14 mouse cellular contexts compared by ENCODE assay signal in the genomic region with DNA sequence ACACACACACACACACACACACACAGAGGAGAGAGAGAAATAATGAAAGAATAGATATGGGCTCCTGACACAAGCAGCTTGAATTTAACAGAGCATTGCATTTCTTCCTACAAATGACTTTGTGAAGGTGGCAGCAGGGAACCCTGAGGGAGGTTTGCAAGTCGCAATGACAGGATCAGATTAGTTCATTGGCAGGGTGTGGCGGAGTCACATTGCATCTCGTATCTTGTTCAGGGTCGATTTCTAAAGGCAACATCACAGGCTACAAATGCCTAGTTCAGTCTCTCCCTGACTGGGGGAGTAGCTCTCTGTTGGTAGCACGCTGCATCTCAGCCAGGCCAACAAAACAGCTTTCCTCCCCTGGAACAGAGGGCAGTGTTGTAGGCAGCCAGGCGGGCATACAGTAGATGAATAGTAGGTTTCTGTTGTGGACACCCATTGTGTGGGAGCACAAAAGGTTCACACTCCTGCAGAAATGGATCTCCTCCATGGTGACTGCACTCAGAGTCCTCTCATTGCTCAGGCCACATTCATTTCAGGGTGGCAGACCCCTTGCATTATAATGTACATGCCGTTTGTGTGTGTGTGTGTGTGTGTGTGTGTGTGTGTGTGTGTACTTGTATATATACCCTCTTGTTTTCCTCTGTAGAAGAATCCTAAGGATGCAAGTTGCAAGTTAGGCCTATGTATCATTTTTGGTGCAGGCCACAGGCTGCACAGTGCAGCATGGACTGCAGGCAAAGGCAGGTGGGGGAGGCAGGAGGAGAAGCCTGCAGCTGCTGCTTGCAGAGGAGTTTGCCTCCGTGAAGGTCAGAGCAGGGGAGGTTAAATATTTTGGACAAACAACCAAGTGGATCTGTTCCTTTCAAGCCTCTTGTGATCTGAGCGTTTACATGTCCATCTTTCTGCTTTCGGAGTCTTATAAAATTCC. TPM values are rescaled to one million over a fixed set of nuclear protein-coding genes. Genes with fewer than 3 reads are reported as not detected.
DNase-seq lines count a peak whose midpoint lies in the region; ATAC-seq and TF ChIP-seq lines count a peak whose summit lies in the region.
"Had no signal": no experiment of that assay in that cellular context is flagged by ENCODE, and none has a peak within 500 bp of the region (broad histone marks: within the 10 kb centered on the region; RNA-seq: fewer than 3 reads in every experiment).

No protein-coding gene starts in this region.

- H3K27me3 ChIP-seq in kidney, embryonic 16.5 days (ENCODE audit: insufficient read depth, low read length) = no peaks in the 10 kb centered on the region
- H3K27me3 ChIP-seq in forebrain, embryonic 13.5 days = no peaks in the 10 kb centered on the region

- H3K27ac ChIP-seq in kidney, embryonic 16.5 days (ENCODE audit: low read length) = no peak overlapping the region
- H3K27ac ChIP-seq in forebrain, embryonic 13.5 days = no peak overlapping the region
- H3K27ac ChIP-seq: heart, adult 2 months; limb, embryonic 10.5 days had no signal

- no peak for DNase-seq in kidney, adult 11 months
- peak; percentile 62 for DNase-seq in brain, embryonic 14.5 days (ENCODE audit: low read depth)
- DNase-seq in layer of hippocampus, postnatal 14 days (ENCODE audit: low spot score in 2 of 2) = peak; percentile 37 to 39
- no peak for DNase-seq in urinary bladder, postnatal 14 days (ENCODE audit: low spot score)
- no peak for DNase-seq in urinary bladder, postnatal 4 days (ENCODE audit: low spot score in 2 of 2)
- DNase-seq: heart, adult 2 months; lung, adult 2 months; thymus, postnatal 4 days had no signal

- peaks cover 9% of the 10 kb centered on the region; the same call in 1 of the 2 replicates for H3K4me1 ChIP-seq in kidney, embryonic 16.5 days (ENCODE audit: insufficient read depth, low read length)
- H3K4me1 ChIP-seq in forebrain, embryonic 13.5 days = peaks cover 11% of the 10 kb centered on the region
- H3K4me1 ChIP-seq: limb, embryonic 10.5 days had no signal

- peak; percentile 66 for ATAC-seq in kidney, embryonic 16.5 days (ENCODE audit: low FRiP score, low TSS enrichment)
- peak; percentile 58 for ATAC-seq in forebrain, embryonic 13.5 days
- ATAC-seq in erythroblast, adult 5-6 weeks (replicated peaks; ENCODE audit: low FRiP score, poor library complexity, severe bottlenecking) = no peak
- ATAC-seq: intestine, embryonic 16.5 days had no signal

- TF ChIP-seq POLR2A in brain, embryonic 14.5 days (IDR thresholded peaks at IDR 0.05; ENCODE audit: borderline replicate concordance, extremely low read depth, insufficient read depth, insufficient read length, poor library complexity, severe bottlenecking) = no peak

- H3K9ac ChIP-seq in kidney, embryonic 16.5 days (replicated peaks; ENCODE audit: low read length) = no peak overlapping the region
- H3K9ac ChIP-seq in forebrain, embryonic 13.5 days = peak overlapping the region; percentile 16; the same call in 1 of the 2 replicates

- H3K4me2 ChIP-seq in kidney, embryonic 16.5 days (replicated peaks; ENCODE audit: low read depth, low read length) = no peak overlapping the region
- H3K4me2 ChIP-seq in forebrain, embryonic 13.5 days = no peak overlapping the region

- no peak overlapping the region for H3K4me3 ChIP-seq in kidney, embryonic 16.5 days (ENCODE audit: low read length)
- no peak overlapping the region for H3K4me3 ChIP-seq in forebrain, embryonic 13.5 days
- H3K4me3 ChIP-seq: heart, adult 2 months; limb, embryonic 10.5 days; myocyte had no signal

- WGBS in kidney, embryonic 16.5 days = 49% methylated on average over 10 of the region's 10 CpGs
- 53% methylated on average over 10 of the region's 10 CpGs for WGBS in forebrain, embryonic 13.5 days

- no peaks in the 10 kb centered on the region for H3K9me3 ChIP-seq in kidney, embryonic 16.5 days (ENCODE audit: low read length)
- no peaks in the 10 kb centered on the region for H3K9me3 ChIP-seq in forebrain, embryonic 13.5 days (replicated peaks)
- H3K9me3 ChIP-seq: limb, embryonic 10.5 days had no signal

- no peaks in the 10 kb centered on the region for H3K36me3 ChIP-seq in kidney, embryonic 16.5 days (ENCODE audit: insufficient read depth, low read length)
- H3K36me3 ChIP-seq in forebrain, embryonic 13.5 days (ENCODE audit: poor library complexity, severe bottlenecking) = no peaks in the 10 kb centered on the region
- H3K36me3 ChIP-seq: limb, embryonic 10.5 days had no signal

- no peak for TF ChIP-seq CTCF in brain, embryonic 14.5 days (IDR thresholded peaks at IDR 0.05; ENCODE audit: borderline replicate concordance, extremely low read depth, insufficient read depth, insufficient read length)

RNA-seq across cellular contexts. Expression of gene Rab30, which starts 58.5 kb away (rescaled TPM):
- polyA plus RNA-seq in kidney, embryonic 16.5 days (2015; fragmentation: Nextera tagmentation; extraction: Ambion mirVana) = 7.4 and 8.0 TPM in 2 replicates
- polyA plus RNA-seq in brain, embryonic 14.5 days (2012; rRNA removed) = 9.9 and 12.9 TPM in 2 replicates
- polyA plus RNA-seq in forebrain, embryonic 13.5 days (2015; fragmentation: Nextera tagmentation; extraction: Ambion mirVana) = 19.8 and 21.4 TPM in 2 replicates
- total RNA-seq in layer of hippocampus, postnatal 14 days (2021) = 10 to 100 TPM; 40.1 to 41.2 TPM
- total RNA-seq in erythroblast, adult 5-6 weeks (2015; ENCODE audit: low replicate concordance) = 30.4 and 43.3 TPM in 2 replicates
- 15.8 and 25.8 TPM in 2 replicates for total RNA-seq in erythroblast, adult 5-6 weeks (2017; ENCODE audit: low replicate concordance)

Comparison
In these comparisons a context has a peak if more than half of its experiments do, and no peak if none do; other contexts are left out.
1. DNase-seq: peak in brain, embryonic 14.5 days (single experiment) and layer of hippocampus, postnatal 14 days (2 of 2); none in kidney, adult 11 months (single experiment), urinary bladder, postnatal 14 days (single experiment) and urinary bladder, postnatal 4 days (0 of 2).